Mouse (Mus musculus) bone marrow macrophage, adult 2 months (primary cell): ENCODE measurements around the gene Mgam.
A peak's percentile ranks its signal among the peaks of the same experiment; 100 is the strongest.

Experiments used
- CTCF ChIP-seq: IDR thresholded peaks from 2 replicates; pipeline ENCODE4 v1.5.1; 2012; ENCODE audit warnings: low read depth, mild to moderate bottlenecking, low read length, moderate library complexity
- POLR2A ChIP-seq: IDR thresholded peaks from 2 replicates; pipeline ENCODE4 v1.6.1; 2012; ENCODE audit warnings: mild to moderate bottlenecking, low read depth, low read length, borderline replicate concordance

DNA sequence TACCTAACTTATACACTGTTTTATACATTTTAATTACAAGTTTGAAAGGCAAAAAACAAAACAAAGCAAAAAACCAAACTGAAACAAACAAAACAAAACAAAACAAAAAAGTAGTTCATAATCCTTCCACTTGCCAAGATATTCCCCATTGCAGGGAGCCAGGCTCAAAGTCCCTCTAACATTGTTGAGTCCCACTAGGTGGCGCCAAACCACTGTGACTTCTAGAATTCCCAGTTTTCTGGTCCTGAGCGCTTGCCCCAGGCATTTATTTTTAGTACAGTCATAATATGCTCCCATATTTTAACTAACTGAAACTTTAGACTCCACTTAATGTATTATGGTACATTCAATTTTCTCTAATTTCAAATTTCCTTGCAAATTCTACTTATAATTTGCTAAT lies 10.7 kb upstream of the Mgam start:
- TF ChIP-seq POLR2A (no peak), CTCF (peak; percentile 74)
